Mouse (Mus musculus) right cerebral cortex, postnatal 25 days (tissue): ENCODE data around the gene Olfr616.
"Not testable (repeated sequence)": the region's sequence is repeated elsewhere in the genome, so short reads cannot be mapped to it uniquely, and the experiment has no call there.

Source experiments
- DNase-seq: peaks from one replicate; pipeline ENCODE4 v3.0.0; 2022

Olfr616 gene

GRCm38 (mm10) chr7:103569043-103569442, at the start of gene Olfr616:
Gene Olfr616, minus strand, starts transcription at chr7:103569143.
- DNase-seq, result no peak

- no peak for DNase-seq
These were observed 43.5 kb upstream of the Olfr616 start, which contains the start of gene Olfr620 for GRCm38 (mm10) chr7:103612434-103612833. Gene Olfr620, minus strand, starts transcription at chr7:103612534.

- no peak for DNase-seq
These were observed 38.5 kb upstream of the Olfr616 start for GRCm38 (mm10) chr7:103607425-103607824.

- no peak for DNase-seq
These were observed 31.3 kb upstream of the Olfr616 start, which contains the start of gene Olfr619 for GRCm38 (mm10) chr7:103600275-103600674. Gene Olfr619, plus strand, starts transcription at chr7:103600575.

GRCm38 (mm10) chr7:103589803-103590202, 20.9 kb upstream of the Olfr616 start, which contains the start of gene Olfr618:
Gene Olfr618, plus strand, starts transcription at chr7:103590103.
- DNase-seq, result no peak

- no peak for DNase-seq
These were observed 3.8 kb upstream of the Olfr616 start, which contains the start of gene Olfr617 for GRCm38 (mm10) chr7:103572761-103573160. Gene Olfr617, plus strand, starts transcription at chr7:103573061.

- no peak for DNase-seq
These were observed 13.2 kb downstream of the Olfr616 start, which contains the start of gene Olfr615 for GRCm38 (mm10) chr7:103555779-103556178. Gene Olfr615, plus strand, starts transcription at chr7:103556079.

GRCm38 (mm10) chr7:103547774-103548173, 21.2 kb downstream of the Olfr616 start, which contains the start of gene Olfr613:
Gene Olfr613, plus strand, starts transcription at chr7:103548074.
- no peak for DNase-seq

GRCm38 (mm10) chr7:103542617-103543016, 26.3 kb downstream of the Olfr616 start, which contains the start of gene Olfr612:
Gene Olfr612, minus strand, starts transcription at chr7:103542717.
- not testable (repeated sequence) for DNase-seq

GRCm38 (mm10) chr7:103520746-103521145, 48.2 kb downstream of the Olfr616 start, which contains the start of gene Olfr611:
Gene Olfr611, minus strand, starts transcription at chr7:103520846.
- DNase-seq, result not testable (repeated sequence)
